Mouse (Mus musculus): ENCODE measurements around the gene Asic2.

Asic2 gene

DNA sequence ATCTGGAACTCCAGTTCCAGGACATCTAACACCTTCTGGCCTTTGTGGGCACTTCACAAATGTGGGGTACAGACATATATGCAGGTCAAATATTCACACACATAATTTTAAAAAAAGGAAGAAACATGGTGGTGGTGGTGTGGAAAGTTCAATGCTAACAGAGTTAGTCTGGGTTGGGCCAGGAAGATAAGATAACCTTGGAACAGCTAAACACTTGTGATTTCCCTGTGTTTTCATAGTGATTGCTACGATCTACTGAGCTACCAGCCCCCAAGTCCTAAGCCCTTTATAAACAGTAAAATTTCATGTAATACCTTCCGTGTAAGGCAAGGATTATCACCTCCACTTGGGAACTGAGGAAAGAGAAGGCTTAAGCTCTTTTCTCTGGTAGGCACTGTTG is 1111.4 kb downstream of the Asic2 start:
- in situ Hi-C loops (cut with MboI, MseI): no loop called here

- in situ Hi-C loops (cut with MboI, MseI): no loop called here
These were observed 1113.3 kb downstream of the Asic2 start for GRCm38 (mm10) chr11:80854908-80855307.

DNA sequence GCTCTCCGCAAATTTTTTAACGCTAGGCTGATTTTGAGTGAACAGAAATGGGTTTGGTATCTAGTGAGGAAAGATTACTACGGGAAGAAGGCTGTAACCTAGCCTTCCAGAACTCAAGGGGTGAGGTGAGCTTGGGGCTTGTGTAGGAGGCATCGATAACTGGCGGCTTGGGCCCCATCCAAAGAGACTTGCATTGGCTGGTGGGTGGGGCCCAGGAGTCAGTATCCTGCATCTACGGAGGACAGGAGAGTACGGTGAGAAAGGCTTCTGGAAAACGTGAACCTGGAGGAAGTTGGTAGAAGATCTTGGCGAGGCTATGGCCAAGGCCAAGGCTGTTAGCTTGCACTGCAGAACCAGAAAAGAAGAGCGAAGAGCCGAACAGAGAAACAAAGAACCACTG is 1113.8 kb downstream of the Asic2 start:
- in situ Hi-C loops (cut with MboI, MseI): no loop called here

- in situ Hi-C loops (cut with MboI, MseI): no loop called here
These were observed 1115.2 kb downstream of the Asic2 start for GRCm38 (mm10) chr11:80853014-80853413.

- in situ Hi-C loops (cut with MboI, MseI): no loop called here
These were observed 1116.4 kb downstream of the Asic2 start for GRCm38 (mm10) chr11:80851859-80852258.

GRCm38 (mm10) chr11:80848131-80848530 is 1120.1 kb downstream of the Asic2 start:
- in situ Hi-C loops (cut with MboI, MseI): no loop called here

- in situ Hi-C loops (cut with MboI, MseI): no loop called here
These were observed 1122.1 kb downstream of the Asic2 start for GRCm38 (mm10) chr11:80846115-80846514.

- in situ Hi-C loops (cut with MboI, MseI): no loop called here
These were observed 1122.8 kb downstream of the Asic2 start for GRCm38 (mm10) chr11:80845486-80845885.

GRCm38 (mm10) chr11:80843435-80843834 is 1124.8 kb downstream of the Asic2 start:
- in situ Hi-C loops (cut with MboI, MseI): no loop called here

- in situ Hi-C loops (cut with MboI, MseI): no loop called here
These were observed 1129.5 kb downstream of the Asic2 start for GRCm38 (mm10) chr11:80838724-80839123.

GRCm38 (mm10) chr11:80835841-80836240 is 1132.4 kb downstream of the Asic2 start:
- in situ Hi-C loops (cut with MboI, MseI): no loop called here

GRCm38 (mm10) chr11:80835395-80835794 is 1132.9 kb downstream of the Asic2 start:
- in situ Hi-C loops (cut with MboI, MseI): no loop called here
